Mouse (Mus musculus) MEL (cell line): ENCODE results near the gene Lrp6. TPM values are rescaled to one million over a fixed set of nuclear protein-coding genes. Genes with fewer than 3 reads are reported as not detected.
A peak's percentile ranks its signal among the peaks of the same experiment; 100 is the strongest.

Experiments
- DNase-seq: peaks from one replicate; pipeline ENCODE4 v3.0.0; 2011; ENCODE audit warnings: low read depth, low spot score
- H3K27ac ChIP-seq: 2 replicates; pipeline ENCODE4 v1.5.1; 2012; ENCODE audit warnings: low read depth, mild to moderate bottlenecking, control low read depth, low read length, moderate library complexity; ENCODE audit not compliant: control insufficient read depth
- H3K27me3 ChIP-seq, 2 experiments: fragments of 150-350 bp in 1 of 2; sonication (generic) in 1 of 2; 2 replicates each; pipeline ENCODE4 v1.6.1; 2012; ENCODE audit warnings: low read length in 2 of 2, mild to moderate bottlenecking in 2 of 2, improper control_type of control experiment in 1 of 2, moderate library complexity in 1 of 2; ENCODE audit not compliant: insufficient read depth in 2 of 2, control insufficient read depth in 1 of 2
- H3K36me3 ChIP-seq, 2 experiments: 2 replicates each; pipeline ENCODE4 v1.6.1; 2012 to 2014; ENCODE audit warnings: low read length in 2 of 2, improper control_type of control experiment in 1 of 2, inconsistent platforms in 1 of 2, mild to moderate bottlenecking in 1 of 2; ENCODE audit not compliant: insufficient read depth in 2 of 2, control insufficient read depth in 1 of 2
- H3K4me1 ChIP-seq, 2 experiments: fragments of 150-350 bp in 1 of 2; sonication (generic) in 1 of 2; 2 replicates each; pipeline ENCODE4 v1.6.1; 2012; ENCODE audit warnings: low read length in 2 of 2, improper control_type of control experiment in 1 of 2, mild to moderate bottlenecking in 1 of 2; ENCODE audit not compliant: insufficient read depth in 2 of 2, control insufficient read depth in 1 of 2
- H3K4me3 ChIP-seq, 2 experiments: fragments of 150-350 bp in 1 of 2; sonication (generic) in 1 of 2; 2 replicates each; pipeline ENCODE4 v1.5.1; 2012; ENCODE audit warnings: low read depth in 2 of 2, low read length in 2 of 2, mild to moderate bottlenecking in 2 of 2, moderate library complexity in 2 of 2, control low read depth in 1 of 2, improper control_type of control experiment in 1 of 2; ENCODE audit not compliant: control insufficient read depth in 1 of 2, insufficient read depth in 1 of 2
- H3K79me2 ChIP-seq: 2 replicates; pipeline ENCODE4 v1.6.1; 2012; ENCODE audit warnings: mild to moderate bottlenecking, low read length, moderate library complexity; ENCODE audit not compliant: control insufficient read depth, poor library complexity, insufficient read depth
- H3K9ac ChIP-seq: 2 replicates; pipeline ENCODE4 v1.6.1; 2012; ENCODE audit warnings: low read depth, mild to moderate bottlenecking, control low read depth, low read length, moderate library complexity; ENCODE audit not compliant: control insufficient read depth, poor library complexity, severe bottlenecking
- H3K9me3 ChIP-seq: fragments of 150-350 bp; sonication (generic); replicated peaks from 2 replicates; pipeline ENCODE4 v1.6.1; 2012; ENCODE audit warnings: mild to moderate bottlenecking, low read length, improper control_type of control experiment, moderate library complexity; ENCODE audit not compliant: insufficient read depth
- BHLHE40 ChIP-seq: IDR thresholded peaks from 2 replicates; pipeline ENCODE4 v1.6.1; 2012; ENCODE audit warnings: low read depth, mild to moderate bottlenecking, inconsistent platforms, low read length, improper control_type of control experiment, borderline replicate concordance
- CHD1 ChIP-seq: IDR thresholded peaks from 2 replicates; pipeline ENCODE4 v1.6.1; 2012; ENCODE audit warnings: low read depth, mild to moderate bottlenecking, inconsistent platforms, low read length, improper control_type of control experiment
- CHD2 ChIP-seq: IDR thresholded peaks from 2 replicates; pipeline ENCODE4 v1.6.1; 2011; ENCODE audit warnings: low read length, improper control_type of control experiment
- ELF1 ChIP-seq: IDR thresholded peaks from 2 replicates; pipeline ENCODE4 v1.6.1; 2014; ENCODE audit warnings: low read depth, mild to moderate bottlenecking, inconsistent platforms, low read length, improper control_type of control experiment, moderate library complexity
- GATA1 ChIP-seq: IDR thresholded peaks from 2 replicates; pipeline ENCODE4 v1.6.1; 2011; ENCODE audit warnings: low read depth, low read length, improper control_type of control experiment
- HCFC1 ChIP-seq: IDR thresholded peaks from 2 replicates; pipeline ENCODE4 v1.6.1; 2012; ENCODE audit warnings: low read depth, mild to moderate bottlenecking, inconsistent platforms, low read length, improper control_type of control experiment, moderate library complexity
- KAT2A ChIP-seq: conservative IDR thresholded peaks from 2 replicates; pipeline ENCODE4 v1.6.1; 2012; ENCODE audit warnings: low read depth, low read length, improper control_type of control experiment, inconsistent platforms
- NELFE ChIP-seq: IDR thresholded peaks from 2 replicates; pipeline ENCODE4 v1.6.1; 2011; ENCODE audit warnings: low read depth, low read length, improper control_type of control experiment
- RAD21 ChIP-seq: IDR thresholded peaks from 2 replicates; pipeline ENCODE4 v1.6.1; 2011; ENCODE audit warnings: mild to moderate bottlenecking, low read depth, low read length, improper control_type of control experiment
- RCOR1 ChIP-seq: IDR thresholded peaks from 2 replicates; pipeline ENCODE4 v1.6.1; 2012; ENCODE audit warnings: low read depth, mild to moderate bottlenecking, inconsistent platforms, low read length, improper control_type of control experiment
- SIN3A ChIP-seq: IDR thresholded peaks from 2 replicates; pipeline ENCODE4 v1.6.1; 2012; ENCODE audit warnings: low read length, improper control_type of control experiment, inconsistent platforms
- USF1 ChIP-seq: IDR thresholded peaks from 2 replicates; pipeline ENCODE4 v1.6.1; 2014; ENCODE audit warnings: low read depth, mild to moderate bottlenecking, inconsistent platforms, low read length, improper control_type of control experiment, moderate library complexity
- USF2 ChIP-seq, 2 experiments: IDR thresholded peaks; 2 replicates each; pipeline ENCODE4 v1.6.1; 2011 to 2012; ENCODE audit warnings: improper control_type of control experiment in 2 of 2, low read length in 2 of 2, borderline replicate concordance in 1 of 2, inconsistent platforms in 1 of 2, low read depth in 1 of 2, mild to moderate bottlenecking in 1 of 2; ENCODE audit not compliant: insufficient read depth in 1 of 2
- ZMIZ1 ChIP-seq: IDR thresholded peaks from 2 replicates; pipeline ENCODE4 v1.6.1; 2012; ENCODE audit warnings: low read depth, mild to moderate bottlenecking, inconsistent platforms, low read length, improper control_type of control experiment, moderate library complexity
- ZNF384 ChIP-seq: IDR thresholded peaks from 2 replicates; pipeline ENCODE4 v1.6.1; 2012; ENCODE audit warnings: low read depth, mild to moderate bottlenecking, inconsistent platforms, low read length, improper control_type of control experiment
- polyA plus RNA-seq, 2 experiments: library from polyadenylated mRNA; stranded (reverse) in 1 of 2; unstranded in 1 of 2; fragments of >175 nt in 1 of 2; fragments of >200 nt in 1 of 2; gene quantifications; 2 replicates each; pipeline versions ENCODE4 v1.2.1 to v1.2.4; 2012; ENCODE audit warnings: low replicate concordance in 2 of 2, low read depth in 1 of 2; ENCODE audit not compliant: insufficient read length in 2 of 2, insufficient read depth in 1 of 2, missing spikeins in 1 of 2
- total RNA-seq: library from RNA; depleted of rRNA; stranded (reverse); fragments of 300-350 nt; gene quantifications from 2 replicates; pipeline ENCODE4 v1.2.3, GENCODE M21; 2012

Gene Lrp6
- total and polyA plus RNA-seq, 3 experiments, result 13.1 to 25.7 (median 17.2) TPM

GRCm38 (mm10) chr6:134579506-134579905 lies 12.7 kb upstream of the Lrp6 start:
- no peak overlapping the region for H3K4me3 ChIP-seq
- H3K27me3 ChIP-seq, result peaks cover 9 to 14% of the 10 kb centered on the region in 2 experiments
- H3K79me2 ChIP-seq, result no peaks in the 10 kb centered on the region
- TF ChIP-seq NELFE, result no peak
- no peak for TF ChIP-seq ZMIZ1
- no peak for TF ChIP-seq SIN3A
- TF ChIP-seq, all 39 proteins: peak for 0
- DNase-seq, result no peak
- Histone ChIP-seq H3K9ac (no peak overlapping the region), H3K36me3 (no peaks in the 10 kb centered on the region), H3K9me3 (no peaks in the 10 kb centered on the region), H3K27ac (no peak overlapping the region), H3K4me1 (no peaks in the 10 kb centered on the region)

- no peak overlapping the region for H3K9ac ChIP-seq
- H3K4me1 ChIP-seq, result no peaks in the 10 kb centered on the region
- H3K27me3 ChIP-seq, result peaks cover 9 to 14% of the 10 kb centered on the region in 2 experiments
- no peaks in the 10 kb centered on the region for H3K79me2 ChIP-seq
- no peaks in the 10 kb centered on the region for H3K36me3 ChIP-seq
- H3K9me3 ChIP-seq, result no peaks in the 10 kb centered on the region
- no peak for DNase-seq
- H3K4me3 ChIP-seq, result no peak overlapping the region
- H3K27ac ChIP-seq, result no peak overlapping the region
- no peak for TF ChIP-seq USF1
- TF ChIP-seq CHD2, result no peak
- TF ChIP-seq GATA1, result 0 out of 2 replicates have a peak, but pooled peaks have one; percentile 10
- TF ChIP-seq, all 39 proteins: peak for 1
These were observed 11.3 kb upstream of the Lrp6 start for GRCm38 (mm10) chr6:134578039-134578438.

GRCm38 (mm10) chr6:134575288-134575741 lies 8.6 kb upstream of the Lrp6 start:
- Histone ChIP-seq H3K27me3 (peaks cover 8 to 9% of the 10 kb centered on the region in 2 experiments), H3K9ac (no peak overlapping the region), H3K79me2 (no peaks in the 10 kb centered on the region), H3K27ac (no peak overlapping the region), H3K36me3 (no peaks in the 10 kb centered on the region), H3K4me1 (no peaks in the 10 kb centered on the region), H3K4me3 (no peak overlapping the region), H3K9me3 (no peaks in the 10 kb centered on the region)
- DNase-seq, result no peak
- TF ChIP-seq BHLHE40 (no peak), USF2 (IDR thresholded peaks at IDR 0.05; ENCODE audit: borderline replicate concordance in 1 of 2, insufficient read depth in 1 of 2, low read depth in 1 of 2, low read length in 2 of 2) (no peak), SIN3A (no peak), CHD2 (no peak), RAD21 (no peak), HCFC1 (no peak), RCOR1 (no peak), GATA1 (no peak), KAT2A (no peak), CHD1 (no peak), ELF1 (no peak), ZNF384 (no peak)
